Mouse (Mus musculus) kidney, postnatal 14 days (tissue): ENCODE measurements at regions not wholly inside any gene's neighbourhood (a gene's known extent, or its start where the extent isn't known, plus 50 kb on each side); places are given as distances from the start of the nearest gene placed in this dataset.
A peak's percentile ranks its signal among the peaks of the same experiment; 100 is the strongest.
"Not testable (repeated sequence)": the region's sequence is repeated elsewhere in the genome, so short reads cannot be mapped to it uniquely, and the experiment has no call there.

ENCODE experiments used
- DNase-seq: peaks from one replicate; pipeline ENCODE4 v3.0.0; 2022; ENCODE audit warnings: mixed read lengths

DNA sequence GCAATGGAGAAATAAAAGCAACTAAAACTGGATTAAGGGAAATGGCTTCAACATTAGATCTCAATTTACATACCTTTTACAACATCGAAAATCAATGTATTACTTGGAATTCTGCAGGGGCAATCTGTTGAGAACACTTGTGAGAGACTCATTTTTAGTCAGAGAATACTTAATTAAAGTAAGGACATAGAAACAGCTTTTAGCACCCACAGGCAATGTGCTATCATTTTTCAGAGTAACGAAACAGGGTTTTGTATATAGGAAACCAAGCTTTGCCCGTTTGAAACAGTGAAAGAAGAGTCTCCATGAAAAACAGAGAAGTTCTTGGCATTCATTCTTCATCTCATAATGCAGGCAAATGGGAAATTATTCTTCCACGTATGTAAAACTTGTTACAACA lies 196.4 kb downstream of the Tdrd3 start:
- no peak for DNase-seq

DNA sequence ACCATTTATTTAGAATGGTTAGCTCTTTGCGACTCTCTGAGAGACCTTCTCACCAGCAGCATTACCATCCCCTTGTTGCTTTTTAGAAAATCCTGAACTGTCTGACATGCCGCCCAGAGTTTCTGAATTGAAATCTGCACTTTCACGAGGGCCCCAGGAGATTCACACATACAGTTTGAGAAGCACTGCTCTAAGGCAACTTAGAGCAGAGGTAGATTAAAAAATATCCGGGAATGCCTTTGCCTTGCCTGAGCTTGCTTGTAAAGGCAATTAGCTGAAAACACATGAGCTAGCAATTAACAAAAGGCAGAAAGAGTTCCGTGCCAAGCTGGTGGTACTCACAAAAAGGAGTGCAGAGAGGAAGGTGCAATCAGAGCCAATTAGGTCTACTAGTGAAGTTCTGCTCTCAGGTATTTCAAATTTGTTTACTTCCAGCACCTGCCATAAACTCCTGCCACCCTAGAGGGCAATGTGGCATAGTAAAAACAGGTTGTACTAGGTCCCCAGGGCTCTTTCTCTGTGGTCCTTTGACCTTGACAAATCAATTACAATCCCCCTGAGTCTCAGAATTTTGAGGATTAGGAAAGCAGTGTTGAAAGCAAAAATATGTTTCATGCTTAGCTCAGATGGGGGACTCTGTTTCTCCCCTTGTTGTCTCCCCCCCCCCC lies 203.1 kb downstream of the Tdrd3 start:
- DNase-seq = peak; percentile 13

DNA sequence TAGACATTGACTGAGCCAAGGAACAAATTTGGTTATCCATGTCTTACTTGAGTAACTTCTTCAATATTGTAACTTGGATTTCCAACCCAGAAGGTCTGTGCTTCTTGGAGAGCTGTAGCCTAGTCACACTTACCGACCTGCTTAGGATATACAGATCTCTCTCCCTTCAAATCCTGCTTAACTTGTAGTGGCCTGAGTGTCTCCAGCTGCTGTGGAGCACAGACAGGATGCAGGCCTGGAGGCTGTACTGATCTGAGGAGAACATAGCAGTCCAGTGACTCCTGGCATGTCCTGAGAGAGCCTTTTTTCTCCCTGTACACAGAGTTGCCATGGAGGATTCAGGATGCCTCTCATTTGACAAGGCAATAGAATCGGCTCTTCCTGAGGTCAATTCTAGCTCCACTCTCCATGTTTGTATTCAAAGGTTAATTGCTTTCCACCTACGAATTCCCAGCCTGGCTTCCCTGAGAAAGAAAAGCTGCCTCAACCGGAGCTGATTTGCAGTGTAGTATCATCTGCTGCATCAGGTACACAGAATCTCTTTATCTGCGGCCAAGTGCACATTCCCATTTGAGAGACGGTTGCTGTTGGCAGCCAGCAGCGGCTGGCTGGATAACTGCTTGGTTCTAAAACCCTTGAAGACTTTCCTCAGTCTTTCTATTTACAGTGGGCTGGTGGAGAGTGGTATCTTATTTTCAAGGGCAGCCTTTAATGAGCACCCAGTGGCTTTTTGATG lies 214.8 kb downstream of the Tdrd3 start:
- no peak for DNase-seq

DNA sequence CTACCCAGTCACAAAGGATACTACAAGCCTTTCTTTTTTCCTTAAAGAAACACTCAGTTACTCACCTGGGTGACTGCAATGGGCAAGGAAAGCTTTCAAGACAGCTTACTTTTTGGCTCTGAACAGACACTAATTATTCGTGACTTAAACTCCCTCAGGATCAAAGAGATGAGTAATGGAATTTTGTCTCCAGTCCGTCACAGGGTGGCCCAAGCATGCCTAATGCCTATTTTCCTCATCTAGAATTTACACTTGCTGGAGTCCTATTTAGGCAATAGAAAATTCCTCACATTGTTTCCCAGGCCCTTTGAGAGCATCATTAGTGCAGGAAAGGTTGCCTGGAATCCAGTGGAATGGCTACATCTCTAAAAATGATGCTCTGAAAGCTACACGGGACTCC lies 218.2 kb downstream of the Tdrd3 start:
- DNase-seq = no peak

DNA sequence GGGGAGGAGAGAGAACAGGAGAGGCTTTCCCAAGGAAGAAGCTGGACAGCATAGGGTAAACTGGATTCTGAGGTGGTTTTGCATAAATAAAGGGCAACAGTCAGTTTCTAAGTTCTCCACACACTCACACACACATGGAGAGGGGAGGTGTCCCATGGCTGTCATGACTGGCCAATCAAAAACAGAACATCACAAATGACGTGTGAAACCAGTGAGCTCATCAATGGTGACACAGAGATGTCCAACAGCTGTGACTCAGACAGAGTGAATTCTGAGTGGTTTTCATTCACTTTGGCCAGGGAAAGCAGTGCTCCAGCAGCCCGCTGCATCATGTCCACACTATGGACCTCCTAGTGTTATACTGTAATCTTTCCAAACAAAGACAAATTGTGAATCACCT lies 220.7 kb downstream of the Tdrd3 start:
- DNase-seq = no peak

DNA sequence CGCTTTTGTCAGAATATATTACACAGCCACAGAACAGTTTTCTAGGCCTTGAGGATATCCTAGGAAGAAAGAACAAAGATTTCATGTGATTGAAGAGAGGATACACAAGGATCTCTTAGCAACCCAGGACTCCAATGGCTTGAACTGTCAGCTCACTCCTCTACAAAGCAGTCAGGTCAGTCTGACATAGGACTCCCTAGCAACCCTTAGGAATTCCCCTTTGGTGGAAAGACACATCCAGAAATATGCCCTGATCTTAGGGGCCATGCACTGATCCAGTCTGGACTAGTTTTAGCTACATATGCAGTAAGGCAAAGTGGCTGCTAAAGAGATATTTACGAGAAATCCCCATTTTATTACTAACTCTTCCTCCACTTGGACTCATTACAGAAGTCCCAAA lies 251.5 kb downstream of the Tdrd3 start:
- DNase-seq = no peak

DNA sequence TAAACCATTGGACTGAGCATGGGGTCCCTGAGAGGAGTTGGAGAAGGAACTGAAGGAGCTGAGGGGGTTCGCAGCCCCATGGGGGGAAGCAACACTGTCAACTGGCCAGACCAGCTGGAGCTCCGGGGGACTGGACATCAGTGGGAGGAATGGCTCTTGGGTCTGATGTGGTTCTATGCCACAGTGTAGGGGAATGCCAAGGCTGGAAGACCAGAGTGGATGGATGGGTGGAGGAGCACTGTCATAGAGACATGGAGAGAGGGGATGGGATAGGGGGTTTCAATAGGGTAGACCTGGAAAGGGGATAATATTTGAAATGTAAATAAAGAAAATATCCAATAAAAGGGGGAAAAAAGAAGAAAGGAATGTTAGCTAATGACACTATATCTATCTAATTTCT lies 253.1 kb downstream of the Tdrd3 start:
- DNase-seq = no peak

DNA sequence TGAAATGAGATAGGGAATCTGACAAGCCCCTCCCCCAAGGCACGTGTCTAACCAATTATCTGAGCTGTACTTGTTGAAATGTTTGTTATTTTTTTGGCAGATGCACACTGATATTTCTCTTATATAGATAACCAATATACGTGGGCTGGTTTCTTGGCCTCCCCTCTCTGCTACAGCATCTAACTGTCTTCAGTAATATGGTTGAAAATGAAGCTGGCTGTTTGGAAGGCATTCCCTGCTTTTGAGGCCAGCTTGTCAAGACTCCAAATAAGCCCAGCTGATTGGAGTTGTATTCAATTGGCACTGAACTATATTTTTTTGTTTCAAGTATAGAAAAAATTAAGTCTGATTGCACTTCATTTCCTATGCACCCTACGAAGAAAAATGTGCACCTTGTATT lies 264.3 kb downstream of the Tdrd3 start:
- DNase-seq = no peak

DNA sequence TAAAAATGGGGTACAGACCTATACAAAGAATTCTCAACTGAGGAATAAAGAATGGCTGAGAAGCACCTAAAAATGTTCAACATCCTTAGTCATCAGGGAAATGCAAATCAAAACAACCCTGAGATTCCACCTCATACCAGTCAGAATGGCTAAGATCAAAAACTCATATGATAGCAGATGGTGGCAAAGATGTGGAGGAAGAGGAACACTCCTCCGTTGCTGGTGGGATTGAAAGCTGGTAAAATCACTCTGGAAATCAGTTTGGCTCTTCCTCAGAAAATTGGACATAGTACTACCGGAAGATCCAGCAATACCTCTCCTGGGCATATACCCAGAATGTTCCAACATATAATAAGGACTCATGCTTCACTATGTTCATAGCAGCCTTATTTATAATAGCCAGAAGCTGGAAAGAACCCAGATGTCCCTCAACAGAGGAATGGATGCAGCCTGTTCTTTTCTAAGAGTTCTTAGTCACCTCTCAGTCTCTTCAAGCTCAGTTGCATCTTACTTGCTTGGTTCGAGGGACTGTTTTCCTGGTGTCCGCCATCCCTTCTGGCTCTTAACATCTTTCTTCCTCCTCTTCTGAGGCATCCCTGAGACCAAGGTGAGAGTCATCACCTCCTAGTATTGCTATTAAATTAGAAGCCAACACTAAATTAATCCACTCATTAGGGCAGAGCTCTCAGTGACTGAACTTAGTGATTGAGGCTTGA lies 266.8 kb downstream of the Tdrd3 start:
- DNase-seq = not testable (repeated sequence)

DNA sequence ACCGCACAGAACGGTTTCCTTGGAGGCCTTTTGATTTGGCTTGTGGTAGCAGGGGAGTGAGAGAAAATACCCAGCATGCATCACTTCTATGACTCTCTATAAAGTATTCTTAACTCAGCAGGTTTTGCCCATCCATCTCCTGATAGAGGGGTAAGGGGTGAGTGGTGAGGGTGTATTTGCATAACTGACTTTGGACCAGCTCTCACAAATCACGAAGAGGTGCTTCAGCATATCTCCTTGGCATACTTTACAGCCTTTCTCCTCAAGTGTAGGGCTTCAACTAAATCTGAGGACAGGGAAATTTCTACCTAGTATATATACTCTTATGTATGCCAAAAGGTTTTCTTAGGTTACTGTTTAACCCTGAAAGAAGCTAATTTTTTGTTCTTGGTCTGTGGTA lies 273.4 kb downstream of the Tdrd3 start:
- no peak for DNase-seq

DNA sequence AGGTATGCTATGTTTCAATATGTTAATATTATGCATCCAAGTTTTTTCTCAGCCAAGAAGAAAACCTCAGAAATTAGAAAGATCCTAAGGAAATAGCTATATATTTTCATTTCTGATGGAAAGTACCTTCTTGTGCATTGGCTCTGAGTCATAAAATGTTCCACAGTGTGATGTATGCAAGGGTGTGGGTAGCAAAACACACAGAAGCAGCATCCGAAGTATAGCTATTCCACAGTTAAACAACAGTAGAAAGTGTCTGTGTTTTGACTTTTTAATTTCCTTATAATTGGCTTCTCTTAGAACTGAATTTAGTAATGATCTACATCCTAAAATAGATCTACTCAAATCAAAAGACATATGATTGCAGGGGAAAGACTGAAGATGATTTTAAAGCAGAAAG lies 320.0 kb downstream of the Tdrd3 start:
- DNase-seq = no peak

DNA sequence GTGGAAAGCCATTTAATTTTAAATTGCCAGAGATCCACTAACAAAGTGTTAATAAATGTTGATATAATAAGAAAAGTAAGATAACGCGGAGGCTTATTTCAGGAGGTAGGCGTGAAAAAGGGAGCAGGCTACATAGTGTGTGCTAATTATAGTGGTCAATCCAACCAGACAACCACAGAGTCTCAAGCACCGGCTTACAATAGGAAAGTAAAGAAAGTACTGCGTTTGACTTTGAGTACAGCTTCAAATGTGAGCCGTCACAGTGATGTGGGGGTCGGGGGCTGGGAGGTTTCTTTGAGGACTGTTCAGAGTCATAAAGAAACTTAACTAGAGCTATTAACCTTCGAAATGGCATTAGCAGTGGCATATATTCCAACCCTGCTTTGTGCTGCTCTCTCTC lies 329.1 kb downstream of the Tdrd3 start:
- no peak for DNase-seq

DNA sequence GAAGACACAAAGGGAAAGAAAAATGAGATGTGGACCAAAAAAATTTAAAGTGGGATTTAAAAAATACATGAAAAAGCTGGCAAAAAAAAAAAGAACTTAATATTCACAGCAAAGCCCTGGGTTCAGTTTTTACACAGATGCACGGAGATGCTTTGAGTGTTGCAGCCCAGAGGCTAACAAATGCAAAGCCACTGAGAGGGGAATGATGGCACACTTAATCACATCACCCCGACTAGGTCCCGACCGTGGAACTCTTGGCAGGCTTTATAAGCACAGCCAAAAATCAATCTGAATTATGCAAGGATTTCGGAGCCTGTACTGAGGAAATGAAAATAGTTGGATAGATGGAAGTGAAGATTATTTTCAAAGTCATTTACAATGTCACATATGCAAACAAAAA lies 329.6 kb downstream of the Tdrd3 start:
- no peak for DNase-seq

DNA sequence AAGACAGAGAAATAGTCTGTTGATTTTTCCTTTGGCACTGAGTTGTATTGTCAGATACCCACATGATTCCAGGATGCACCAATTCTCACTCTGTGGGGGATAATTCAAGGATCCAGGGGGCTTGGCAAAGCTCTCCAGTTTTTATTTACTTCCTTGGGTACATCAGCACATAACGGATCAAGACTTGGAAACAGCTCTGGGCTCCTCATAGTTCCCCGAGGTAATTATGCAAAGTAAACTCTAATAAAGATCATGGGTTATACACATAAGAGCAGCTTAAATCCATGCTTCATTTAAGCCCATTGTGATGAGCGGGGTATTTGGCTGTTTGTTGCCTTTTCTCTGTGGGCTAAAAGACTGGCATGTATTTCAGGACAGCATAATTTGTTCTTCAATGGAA lies 332.6 kb downstream of the Tdrd3 start:
- DNase-seq = no peak

DNA sequence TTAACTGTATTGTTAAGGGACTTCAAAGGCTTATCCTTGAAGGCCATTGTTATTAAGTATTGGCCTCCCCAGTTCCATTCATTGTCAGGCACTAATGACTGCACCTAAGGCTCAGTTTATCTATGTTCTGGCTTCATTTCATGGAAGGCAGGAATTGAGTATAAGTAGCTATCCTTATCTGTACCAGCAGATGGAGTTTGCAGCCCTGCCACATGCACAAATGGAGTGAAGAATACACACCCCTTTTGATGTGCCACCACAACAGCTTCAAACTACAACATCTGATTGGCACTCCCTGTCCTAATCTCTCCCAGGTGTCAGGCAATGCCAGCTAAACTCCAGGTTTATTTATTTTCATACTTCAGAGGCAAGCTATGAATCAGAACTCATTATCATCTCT lies 333.3 kb downstream of the Tdrd3 start:
- DNase-seq = no peak

DNA sequence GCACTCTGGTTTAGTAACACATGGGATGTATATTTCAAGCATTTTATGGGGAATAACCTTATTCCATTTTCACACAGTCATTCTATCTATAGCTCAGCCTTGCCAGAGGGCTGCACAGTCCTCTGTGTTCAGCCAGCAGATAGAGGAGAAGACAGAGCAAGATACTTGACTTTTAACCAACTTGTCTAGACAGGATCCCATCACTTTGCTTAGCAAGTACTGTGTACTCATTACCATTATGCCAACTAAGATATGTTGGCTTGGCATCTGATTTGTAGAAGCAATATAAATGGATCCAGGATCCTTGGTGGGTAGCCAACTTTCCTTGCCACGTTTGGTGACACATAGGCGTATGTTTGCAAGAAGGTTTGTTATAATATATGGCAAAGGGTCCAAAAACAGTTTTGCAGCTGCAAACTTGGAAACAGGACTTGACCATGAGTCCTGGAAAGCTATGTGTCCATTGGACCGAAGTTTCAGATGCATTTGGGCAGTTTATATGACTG lies 334.3 kb downstream of the Tdrd3 start:
- no peak for DNase-seq

DNA sequence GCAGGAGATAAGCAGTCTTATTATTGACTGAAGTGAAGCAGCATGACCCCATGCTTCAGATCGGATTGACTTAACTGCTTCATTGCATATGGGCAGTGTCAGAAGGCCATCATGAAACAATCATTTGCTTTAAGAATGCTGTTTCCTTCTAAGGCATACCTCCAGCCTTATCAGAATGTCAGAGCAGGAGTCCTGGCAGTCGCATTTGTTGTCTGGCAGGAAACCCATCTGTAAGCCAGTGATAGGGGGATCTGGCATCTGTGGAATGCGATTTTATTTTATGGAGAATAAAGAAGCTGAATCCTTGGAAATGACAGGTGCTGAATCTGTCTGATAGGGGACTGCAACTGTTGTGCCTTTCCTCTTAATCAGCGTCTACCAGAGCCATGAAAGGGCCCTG lies 338.3 kb downstream of the Tdrd3 start:
- no peak for DNase-seq

DNA sequence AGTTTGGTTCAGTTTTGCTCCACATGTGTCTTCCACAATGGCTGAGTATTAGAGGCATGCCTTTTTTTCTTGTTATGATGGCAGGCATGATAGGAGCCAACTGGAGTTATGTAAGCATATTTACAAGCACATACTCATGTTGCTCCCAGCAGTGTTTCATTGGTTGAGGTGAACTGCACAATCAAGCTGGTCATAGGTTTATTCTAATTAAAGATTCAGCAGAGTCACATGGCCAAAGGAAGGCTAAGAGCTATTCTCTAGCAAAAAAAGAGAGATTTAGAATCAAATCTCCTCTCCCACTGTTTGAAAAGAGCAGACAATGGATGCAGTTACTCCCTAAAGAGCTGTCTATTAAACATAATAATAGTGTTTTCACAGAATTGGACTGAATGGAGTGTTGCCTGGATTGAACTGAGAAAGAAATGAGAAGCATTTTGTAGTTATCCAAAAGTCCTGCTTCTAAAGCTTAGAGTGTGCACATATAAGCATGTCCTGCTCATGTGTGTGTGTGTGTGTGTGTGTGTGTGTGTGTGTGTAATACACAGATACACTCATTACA lies 359.0 kb downstream of the Tdrd3 start:
- no peak for DNase-seq

DNA sequence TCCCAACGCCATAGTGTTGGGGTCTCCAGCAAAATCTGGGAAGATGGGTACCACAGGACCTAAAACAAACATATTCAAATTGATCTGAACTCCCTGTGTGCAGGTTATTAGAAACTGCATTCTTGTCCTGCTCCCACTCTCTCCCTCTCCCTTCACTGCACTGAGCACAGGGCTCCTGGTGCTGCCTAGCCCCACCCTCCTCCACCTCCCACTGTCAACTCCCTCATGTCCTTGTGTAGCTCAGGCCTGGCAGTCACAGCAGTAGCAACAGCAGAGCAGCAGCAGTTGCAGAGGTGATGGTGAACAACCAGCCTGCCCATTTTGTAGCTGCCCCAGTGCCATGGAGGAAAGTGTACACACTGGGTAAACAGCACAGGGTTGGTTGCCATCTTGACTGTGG lies 383.4 kb downstream of the Tdrd3 start:
- no peak for DNase-seq

DNA sequence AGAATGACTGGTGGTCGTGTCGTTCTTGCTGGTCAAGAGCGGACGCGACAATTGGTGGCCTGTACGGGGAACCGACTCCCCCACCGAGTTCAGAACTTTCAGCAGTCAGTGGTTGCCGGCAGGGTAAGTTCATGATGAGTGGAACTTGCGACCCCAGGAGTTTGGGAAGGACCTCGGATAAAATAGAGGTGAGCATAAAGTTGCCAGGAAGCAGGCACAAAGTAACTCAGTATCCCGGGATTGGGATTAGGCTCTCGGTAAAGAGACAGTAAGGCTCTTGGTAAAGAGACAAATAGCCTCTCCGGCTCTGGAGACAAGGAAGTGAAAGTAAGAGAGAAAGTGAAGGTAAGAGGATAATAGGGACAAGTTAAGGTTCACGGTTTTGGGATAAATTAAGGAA lies 393.2 kb downstream of the Tdrd3 start:
- peak; percentile 4 for DNase-seq

DNA sequence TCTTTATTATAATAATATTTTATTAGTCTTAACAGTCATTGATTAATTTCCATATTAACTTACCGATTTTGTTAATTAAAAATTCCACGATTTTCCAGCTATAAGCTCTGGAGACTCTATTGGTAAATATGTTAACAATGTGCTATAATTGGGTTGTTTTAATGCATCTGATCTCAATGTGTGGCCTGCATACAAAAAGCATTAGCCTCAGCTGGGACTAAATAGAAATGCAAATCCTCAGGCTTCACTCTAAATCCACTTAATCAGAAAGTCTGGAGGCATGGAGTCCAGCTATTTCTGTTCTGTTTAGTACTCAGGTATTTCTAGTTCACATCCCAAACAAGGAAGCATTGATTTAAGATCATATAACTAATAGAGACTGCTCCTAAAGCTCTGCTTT lies 427.7 kb downstream of the Tdrd3 start:
- DNase-seq = no peak

DNA sequence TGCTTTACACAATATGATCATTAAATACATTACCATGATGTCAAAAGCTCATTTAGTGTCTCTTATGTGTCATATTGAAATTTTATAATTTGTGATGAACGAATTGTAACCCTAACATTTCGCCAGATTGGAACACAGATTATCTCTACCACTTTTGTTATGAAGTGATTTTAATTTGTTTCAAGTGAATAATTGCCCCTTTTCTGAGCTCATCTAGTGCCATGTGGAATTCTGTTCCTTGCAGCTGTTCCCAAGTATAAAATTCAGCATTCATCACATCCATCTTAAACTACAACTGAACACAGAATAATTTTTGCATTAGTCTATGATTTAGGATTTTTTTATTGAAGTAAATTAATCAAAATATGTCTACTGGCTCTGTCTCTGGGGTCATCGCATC lies 445.0 kb downstream of the Tdrd3 start:
- DNase-seq = no peak

DNA sequence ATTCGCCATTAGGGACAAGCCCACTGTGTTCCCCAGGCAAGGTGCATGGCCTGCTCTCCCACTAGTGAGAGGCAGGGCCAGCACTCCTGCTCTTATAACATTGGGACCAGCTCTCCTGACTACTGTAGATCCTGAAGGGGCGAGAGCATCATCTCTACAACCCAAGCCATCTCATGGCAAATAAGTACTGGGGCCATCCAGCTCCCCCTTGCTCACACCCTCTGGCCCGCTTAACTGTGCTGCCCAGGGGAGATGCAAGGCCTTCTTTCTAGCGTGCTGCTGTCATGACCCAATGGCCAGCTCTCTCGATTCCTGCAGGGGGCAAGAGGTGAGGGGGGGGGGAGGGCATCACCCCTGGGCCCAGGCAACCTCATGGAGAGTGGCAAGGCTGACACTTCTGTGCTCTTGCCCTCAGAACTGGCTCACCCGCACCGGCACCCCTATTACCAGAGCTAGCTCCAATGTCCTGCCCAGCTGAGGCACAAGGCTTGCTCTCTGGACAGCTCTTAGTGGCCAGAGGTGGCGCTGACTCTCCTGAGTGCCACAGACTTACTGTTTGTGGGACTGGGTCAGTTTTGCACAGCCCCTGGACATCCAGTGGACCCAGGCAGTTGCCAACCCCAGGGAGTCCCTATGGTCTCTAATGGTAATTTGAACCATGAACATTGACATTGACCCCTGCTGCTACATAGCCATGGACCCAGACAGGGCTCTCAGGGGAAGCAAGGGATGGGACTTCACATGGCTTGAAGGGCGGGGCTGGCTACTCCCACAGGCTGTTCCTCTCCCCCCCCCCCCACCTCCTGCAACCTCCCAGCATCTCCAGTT lies 448.2 kb downstream of the Tdrd3 start:
- DNase-seq = no peak
